19 mouse cellular contexts compared by ENCODE assay signal in genomic region chr11:53427993-53428715, GRCm38 (mm10). TPM values are rescaled to one million over a fixed set of nuclear protein-coding genes. Genes with fewer than 3 reads are reported as not detected.
"Had no signal": no experiment of that assay in that cellular context is flagged by ENCODE, and none has a peak within 500 bp of the region (broad histone marks: within the 10 kb centered on the region; RNA-seq: fewer than 3 reads in every experiment).

No protein-coding gene starts in this region.

- H3K9ac ChIP-seq: limb, embryonic 13.5 days; liver, embryonic 15.5 days; lung, embryonic 14.5 days; midbrain, embryonic 15.5 days; neural tube, embryonic 13.5 days had no signal

- H3K9me3 ChIP-seq: limb, embryonic 13.5 days; liver, embryonic 15.5 days; megakaryocyte, embryonic 14.5 days; midbrain, embryonic 15.5 days; neural tube, embryonic 13.5 days had no signal

- H3K27me3 ChIP-seq: limb, embryonic 13.5 days; liver, embryonic 15.5 days; megakaryocyte, embryonic 14.5 days; midbrain, embryonic 15.5 days; neural tube, embryonic 13.5 days had no signal

- H3K4me2 ChIP-seq: limb, embryonic 13.5 days; liver, embryonic 11.5 days; liver, embryonic 15.5 days; lung, embryonic 14.5 days; midbrain, embryonic 11.5 days; midbrain, embryonic 15.5 days; neural tube, embryonic 13.5 days had no signal

- DNase-seq: kidney, adult 18-20 months; lung, embryonic 14.5 days; lung, postnatal 14 days; retina, postnatal 1 day; thymus, postnatal 36 days had no signal

- H3K4me3 ChIP-seq: layer of hippocampus, adult 2 months; limb, embryonic 13.5 days; liver, embryonic 15.5 days; megakaryocyte, embryonic 14.5 days; midbrain, embryonic 15.5 days; neural tube, embryonic 13.5 days had no signal

- H3K27ac ChIP-seq: kidney, postnatal 0 days; layer of hippocampus, adult 2 months; limb, embryonic 13.5 days; liver, embryonic 15.5 days; macrophage; midbrain, embryonic 15.5 days; neural tube, embryonic 13.5 days had no signal

- ATAC-seq: midbrain, embryonic 15.5 days had no signal

RNA-seq across cellular contexts. Expression of gene Gdf9, which starts 2.7 kb away (rescaled TPM):
- total RNA-seq: monocyte, adult 5-6 weeks had no signal

RNA-seq across cellular contexts. Expression of gene Leap2, which starts 5.2 kb away (rescaled TPM):
- total RNA-seq: layer of hippocampus, adult 2 months; layer of hippocampus, postnatal 10 days; left cerebral cortex, postnatal 36 days; monocyte, adult 5-6 weeks had no signal
- polyA plus RNA-seq: lung, embryonic 14.5 days; macrophage; neural tube, embryonic 13.5 days had no signal

RNA-seq across cellular contexts. Expression of gene Gm10447, which starts 28.8 kb away (rescaled TPM):
- total RNA-seq: monocyte, adult 5-6 weeks had no signal
- polyA plus RNA-seq: lung, embryonic 14.5 days; macrophage; midbrain, embryonic 11.5 days; midbrain, embryonic 15.5 days; neural tube, embryonic 13.5 days; thymus, postnatal 0 days had no signal

RNA-seq across cellular contexts. Expression of gene Shroom1, which starts 28.9 kb away (rescaled TPM):
- total RNA-seq: monocyte, adult 5-6 weeks had no signal
- polyA plus RNA-seq: macrophage had no signal
